Mouse (Mus musculus) midbrain, embryonic 15.5 days (tissue): ENCODE measurements at regions not wholly inside any gene's neighbourhood (a gene's known extent, or its start where the extent isn't known, plus 50 kb on each side); places are given as distances from the start of the nearest gene placed in this dataset.

Source experiments
- ATAC-seq: fragments of 200-750 bp; cut with Nextera tagmentation; replicated peaks from 2 replicates; pipeline ENCODE4 v1.8.0; 2017; ENCODE audit warnings: moderate TSS enrichment
- H3K27ac ChIP-seq: fragments of 300-500 bp; sonication (generic); 2 replicates; pipeline ENCODE4 v1.5.1; 2015; ENCODE audit warnings: mild to moderate bottlenecking, inconsistent platforms
- H3K27me3 ChIP-seq: fragments of 300-500 bp; sonication (generic); replicated peaks from 2 replicates; pipeline ENCODE4 v1.6.1; 2015; ENCODE audit warnings: inconsistent platforms
- H3K36me3 ChIP-seq: fragments of 300-500 bp; sonication (generic); replicated peaks from 2 replicates; pipeline ENCODE4 v1.6.1; 2015; ENCODE audit warnings: inconsistent platforms
- H3K4me1 ChIP-seq: fragments of 300-500 bp; sonication (generic); 2 replicates; pipeline ENCODE4 v1.6.1; 2015; ENCODE audit warnings: inconsistent platforms
- H3K4me2 ChIP-seq: fragments of 300-500 bp; sonication (generic); 2 replicates; pipeline ENCODE4 v1.6.1; 2015; ENCODE audit warnings: inconsistent platforms, mild to moderate bottlenecking, moderate library complexity
- H3K4me3 ChIP-seq: fragments of 300-500 bp; sonication (generic); 2 replicates; pipeline ENCODE4 v1.5.1; 2015; ENCODE audit warnings: mild to moderate bottlenecking, inconsistent platforms
- H3K9ac ChIP-seq: fragments of 300-500 bp; sonication (generic); 2 replicates; pipeline ENCODE4 v1.6.1; 2015; ENCODE audit warnings: mild to moderate bottlenecking, inconsistent platforms
- H3K9me3 ChIP-seq: fragments of 300-500 bp; sonication (generic); 2 replicates; pipeline ENCODE4 v1.6.1; 2016; ENCODE audit warnings: inconsistent platforms
- WGBS: fragments of 180-500 bp; shearing (Covaris S2); methylation state at CpG from one replicate; pipeline ENCODE4 v1.1.7; 2015; ENCODE audit warnings: mixed read lengths; 5-methylcytosine and 5-hydroxymethylcytosine counted together

- peak; percentile 71; the same call in 1 of the 2 replicates for ATAC-seq
- H3K27ac ChIP-seq = peak overlapping the region; percentile 44; the same call in 1 of the 2 replicates
- H3K36me3 ChIP-seq = no peaks in the 10 kb centered on the region
- H3K9ac ChIP-seq = no peak overlapping the region
- no peaks in the 10 kb centered on the region for H3K27me3 ChIP-seq
- 26% methylated on average over 5 of the region's 5 CpGs for WGBS
- H3K4me3 ChIP-seq = no peak overlapping the region
- H3K4me1 ChIP-seq = peaks cover 8% of the 10 kb centered on the region
- no peaks in the 10 kb centered on the region for H3K9me3 ChIP-seq
- 0 out of 2 replicates have a peak overlapping the region, but pooled peaks have one; percentile 5 for H3K4me2 ChIP-seq
Observed at GRCm38 (mm10) chr1:137697289-137697688, 478.2 kb downstream of the Ptprc start.

DNA sequence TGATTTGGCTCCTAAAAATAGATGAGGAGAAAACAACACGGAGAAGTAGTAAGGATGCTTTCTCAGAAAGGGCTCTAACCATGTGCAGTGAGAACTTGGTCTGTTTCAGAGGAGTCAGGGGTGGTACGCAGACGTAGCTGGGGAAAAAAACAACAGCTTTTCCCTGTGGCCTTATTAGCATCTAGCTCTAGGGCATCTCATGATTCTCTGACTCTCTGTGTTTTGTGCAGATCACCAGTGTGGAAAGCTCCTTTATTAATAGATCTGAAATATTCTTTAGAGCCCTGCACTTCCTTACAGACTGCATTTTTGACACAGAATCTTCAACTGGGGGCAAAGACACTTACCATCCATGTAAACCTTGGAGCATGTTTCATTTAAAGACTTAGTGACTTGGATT, 478.7 kb downstream of the Ptprc start:
- Histone ChIP-seq H3K9me3 (no peaks in the 10 kb centered on the region), H3K4me1 (peaks cover 8% of the 10 kb centered on the region), H3K27ac (peak overlapping the region; percentile 44; the same call in 1 of the 2 replicates), H3K9ac (no peak overlapping the region), H3K36me3 (no peaks in the 10 kb centered on the region), H3K4me2 (0 out of 2 replicates have a peak overlapping the region, but pooled peaks have one; percentile 5), H3K27me3 (no peaks in the 10 kb centered on the region), H3K4me3 (no peak overlapping the region)
- WGBS = 6% methylated on average over 3 of the region's 3 CpGs
- ATAC-seq = peak; percentile 52; the same call in 1 of the 2 replicates

DNA sequence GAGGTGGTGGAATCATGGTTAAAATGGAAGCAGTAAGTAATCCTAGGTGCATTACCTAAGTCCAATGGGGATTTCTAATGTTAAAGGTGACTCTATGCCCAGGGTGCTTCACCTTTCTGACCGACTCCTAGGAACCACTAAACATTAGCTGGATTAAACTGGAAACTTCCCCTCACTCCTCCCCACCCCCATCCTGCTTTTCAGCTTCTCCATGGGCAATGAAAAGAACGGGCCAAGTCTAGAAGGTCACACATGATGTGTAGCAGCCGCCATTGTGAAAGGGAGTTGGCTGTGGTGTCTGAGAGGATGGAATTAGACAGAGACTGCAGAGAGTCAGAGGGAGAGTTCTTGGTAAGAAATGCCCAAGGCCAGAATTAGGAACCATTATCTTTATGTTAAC, 479.8 kb downstream of the Ptprc start:
- Histone ChIP-seq H3K4me2 (no peak overlapping the region), H3K27ac (no peak overlapping the region), H3K4me3 (no peak overlapping the region), H3K27me3 (no peaks in the 10 kb centered on the region), H3K4me1 (peaks cover 8% of the 10 kb centered on the region), H3K9ac (no peak overlapping the region), H3K9me3 (no peaks in the 10 kb centered on the region), H3K36me3 (no peaks in the 10 kb centered on the region)
- WGBS = 50% methylated on average over 3 of the region's 3 CpGs
- ATAC-seq = no peak

DNA sequence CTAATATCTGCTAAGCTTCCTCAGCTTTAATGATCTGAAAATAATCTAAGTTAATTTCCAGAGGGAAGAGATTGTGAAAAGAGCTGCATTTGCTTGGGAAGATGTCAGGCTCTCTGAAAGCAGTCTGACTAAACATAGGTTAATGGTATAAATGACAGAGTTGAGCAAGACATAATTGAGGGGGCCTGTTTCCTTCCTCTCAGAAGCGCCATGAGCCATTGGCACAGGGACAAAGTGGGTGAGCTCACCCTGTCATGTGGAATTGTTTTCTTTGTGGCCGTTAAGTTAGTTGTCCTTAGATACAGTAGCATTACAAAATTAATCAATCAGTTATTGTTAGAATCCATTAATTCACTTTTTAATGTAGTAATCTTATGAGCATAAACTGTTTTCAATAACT, 483.0 kb downstream of the Ptprc start:
- Histone ChIP-seq H3K9me3 (no peaks in the 10 kb centered on the region), H3K4me2 (no peak overlapping the region), H3K4me3 (no peak overlapping the region), H3K36me3 (no peaks in the 10 kb centered on the region), H3K27ac (no peak overlapping the region), H3K4me1 (peaks cover 8% of the 10 kb centered on the region), H3K9ac (no peak overlapping the region), H3K27me3 (no peaks in the 10 kb centered on the region)
- 71% methylated on average over 2 of the region's 2 CpGs for WGBS
- no peak for ATAC-seq

DNA sequence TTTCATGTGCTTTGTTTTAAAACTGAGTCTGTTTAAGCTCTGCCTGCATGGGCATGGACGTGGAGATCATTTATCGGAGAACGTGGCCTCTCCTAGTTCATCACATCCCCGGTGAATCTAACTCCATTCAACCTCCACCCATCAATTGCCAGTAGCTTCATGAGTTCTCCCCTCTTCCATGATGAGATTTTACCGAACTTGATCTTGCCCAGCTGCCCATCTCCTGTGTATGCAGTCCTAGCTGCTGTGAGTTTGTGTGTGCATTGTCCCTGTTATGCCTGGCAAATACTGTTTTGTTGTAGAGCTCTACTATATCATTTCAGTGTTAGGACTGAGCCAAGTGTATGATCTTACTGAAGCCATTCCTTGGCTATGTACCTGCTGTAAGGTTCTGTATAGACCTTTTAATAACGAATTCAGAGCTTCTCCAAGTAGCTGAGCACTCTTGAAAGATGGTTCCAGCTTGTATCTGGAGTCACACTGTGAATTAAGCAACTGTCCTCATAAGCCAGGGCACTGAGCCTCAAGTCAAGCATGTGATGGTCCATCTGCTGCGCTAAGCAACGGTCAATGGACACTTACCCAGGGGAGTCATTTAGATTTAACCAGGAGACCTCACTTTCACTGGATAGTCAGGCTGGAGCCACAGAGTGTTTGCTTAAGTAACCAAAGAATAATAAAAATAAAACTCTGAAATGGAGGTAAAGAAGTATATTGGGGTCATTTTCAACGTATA, 484.5 kb downstream of the Ptprc start:
- H3K9ac ChIP-seq = no peak overlapping the region
- H3K36me3 ChIP-seq = no peaks in the 10 kb centered on the region
- WGBS = 90% methylated on average over 9 of the region's 9 CpGs
- H3K9me3 ChIP-seq = no peaks in the 10 kb centered on the region
- no peaks in the 10 kb centered on the region for H3K4me1 ChIP-seq
- ATAC-seq = no peak
- no peak overlapping the region for H3K4me2 ChIP-seq
- no peak overlapping the region for H3K4me3 ChIP-seq
- no peaks in the 10 kb centered on the region for H3K27me3 ChIP-seq
- H3K27ac ChIP-seq = no peak overlapping the region

- H3K9ac ChIP-seq = no peak overlapping the region
- H3K27me3 ChIP-seq = no peaks in the 10 kb centered on the region
- H3K4me1 ChIP-seq = no peaks in the 10 kb centered on the region
- no peaks in the 10 kb centered on the region for H3K36me3 ChIP-seq
- H3K27ac ChIP-seq = no peak overlapping the region
- H3K4me2 ChIP-seq = no peak overlapping the region
- H3K4me3 ChIP-seq = no peak overlapping the region
- ATAC-seq = no peak
- 86% methylated on average over 5 of the region's 5 CpGs for WGBS
- H3K9me3 ChIP-seq = no peaks in the 10 kb centered on the region
Observed at GRCm38 (mm10) chr1:137670650-137671049, 504.9 kb downstream of the Ptprc start.

DNA sequence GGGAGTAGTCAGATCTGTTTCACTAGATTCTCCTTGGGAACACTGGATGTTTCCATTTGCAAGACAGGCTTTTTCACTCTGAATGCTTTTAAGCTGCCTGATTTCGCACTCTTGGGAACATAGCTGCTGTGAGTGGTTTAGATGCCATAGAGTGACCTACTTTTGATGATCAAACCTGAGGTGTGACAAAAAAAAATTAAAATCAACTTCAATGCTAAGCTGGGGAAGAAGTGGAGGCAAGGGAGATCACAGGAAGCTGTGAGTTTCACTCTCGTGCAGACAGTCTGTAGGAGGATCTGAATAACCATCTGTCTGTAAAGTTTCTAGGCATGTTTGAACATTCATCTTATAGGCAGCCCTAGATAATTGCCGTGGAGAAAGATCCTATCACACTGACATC, 505.7 kb downstream of the Ptprc start:
- H3K4me2 ChIP-seq = no peak overlapping the region

GRCm38 (mm10) chr1:137658141-137658540, 517.4 kb downstream of the Ptprc start:
- Histone ChIP-seq H3K4me1 (peaks cover 13% of the 10 kb centered on the region), H3K27me3 (no peaks in the 10 kb centered on the region), H3K27ac (no peak overlapping the region), H3K4me3 (no peak overlapping the region), H3K4me2 (no peak overlapping the region), H3K9ac (no peak overlapping the region), H3K36me3 (no peaks in the 10 kb centered on the region), H3K9me3 (no peaks in the 10 kb centered on the region)
- ATAC-seq = no peak
- WGBS = 95% methylated on average over 1 of the region's 1 CpGs

More for the DNA sequence above, 505.7 kb downstream of the Ptprc start:
- no peaks in the 10 kb centered on the region for H3K4me1 ChIP-seq
- WGBS = 81% methylated on average over 3 of the region's 3 CpGs
- no peaks in the 10 kb centered on the region for H3K9me3 ChIP-seq
- H3K27me3 ChIP-seq = no peaks in the 10 kb centered on the region
- H3K36me3 ChIP-seq = no peaks in the 10 kb centered on the region
- H3K27ac ChIP-seq = no peak overlapping the region
- no peak overlapping the region for H3K9ac ChIP-seq
- no peak for ATAC-seq
- no peak overlapping the region for H3K4me3 ChIP-seq

GRCm38 (mm10) chr1:137656900-137657458, 518.5 kb downstream of the Ptprc start:
- Histone ChIP-seq H3K4me2 (peak overlapping the region; percentile 28; the same call in 1 of the 2 replicates), H3K27ac (peak overlapping the region; percentile 72), H3K9ac (peak overlapping the region; percentile 25), H3K36me3 (no peaks in the 10 kb centered on the region), H3K4me3 (0 out of 2 replicates have a peak overlapping the region, but pooled peaks have one; percentile 2), H3K27me3 (no peaks in the 10 kb centered on the region), H3K9me3 (no peaks in the 10 kb centered on the region), H3K4me1 (peaks cover 13% of the 10 kb centered on the region)
- peak; percentile 91 for ATAC-seq
- WGBS = 4% methylated on average over 6 of the region's 6 CpGs

DNA sequence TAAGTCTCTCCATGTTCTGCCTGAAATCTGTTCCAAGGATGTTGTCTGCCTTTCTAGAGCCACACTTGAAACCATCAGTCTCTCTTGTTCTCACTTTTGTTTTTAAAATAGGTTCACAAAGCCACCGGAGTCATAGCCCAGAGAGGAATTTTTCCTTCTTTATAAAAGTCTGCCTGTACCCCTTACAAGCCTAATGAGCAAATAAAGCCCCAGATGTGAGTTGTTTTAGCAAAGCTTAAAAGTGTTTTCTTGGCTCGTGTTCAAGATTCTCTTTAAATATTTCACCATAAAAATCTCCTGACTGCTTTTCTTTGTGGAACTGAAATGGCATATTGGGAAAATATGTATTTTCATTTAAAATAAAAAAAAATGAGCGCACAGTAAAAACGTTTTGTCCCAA, 521.3 kb downstream of the Ptprc start:
- Histone ChIP-seq H3K4me1 (peaks cover 13% of the 10 kb centered on the region), H3K27ac (no peak overlapping the region), H3K4me2 (no peak overlapping the region), H3K9me3 (no peaks in the 10 kb centered on the region), H3K27me3 (no peaks in the 10 kb centered on the region), H3K9ac (no peak overlapping the region), H3K4me3 (no peak overlapping the region), H3K36me3 (no peaks in the 10 kb centered on the region)
- no peak for ATAC-seq
- WGBS = 45% methylated on average over 4 of the region's 4 CpGs

DNA sequence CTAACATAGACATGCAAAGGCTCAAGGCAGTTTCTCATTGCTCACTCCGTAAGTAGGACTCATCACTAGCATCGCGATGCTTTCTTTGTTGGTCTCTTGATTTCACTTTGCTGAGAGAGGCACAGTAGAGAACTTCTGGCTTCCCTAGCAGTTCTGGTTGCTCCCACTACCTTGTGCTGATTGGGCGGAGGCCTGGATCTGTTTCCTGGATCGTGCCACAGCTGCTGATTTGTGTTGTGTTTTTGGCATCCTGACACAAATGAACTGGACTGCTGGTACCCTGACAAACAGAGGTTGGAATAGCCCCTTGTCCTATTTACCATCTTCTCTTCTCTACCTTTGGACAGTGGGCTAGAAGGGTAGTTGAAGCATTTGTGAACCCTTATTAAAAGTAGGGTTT, 522.0 kb downstream of the Ptprc start:
- WGBS = 79% methylated on average over 5 of the region's 5 CpGs
- no peaks in the 10 kb centered on the region for H3K27me3 ChIP-seq
- no peak overlapping the region for H3K4me2 ChIP-seq
- no peak overlapping the region for H3K27ac ChIP-seq
- ATAC-seq = no peak
- H3K4me1 ChIP-seq = peaks cover 13% of the 10 kb centered on the region
- H3K9ac ChIP-seq = no peak overlapping the region
- no peaks in the 10 kb centered on the region for H3K9me3 ChIP-seq
- H3K36me3 ChIP-seq = no peaks in the 10 kb centered on the region
- no peak overlapping the region for H3K4me3 ChIP-seq

GRCm38 (mm10) chr1:137650629-137651028, 524.9 kb downstream of the Ptprc start:
- Histone ChIP-seq H3K36me3 (no peaks in the 10 kb centered on the region), H3K9ac (no peak overlapping the region), H3K27me3 (no peaks in the 10 kb centered on the region), H3K4me1 (0 out of 2 replicates have a peak, but pooled peaks cover 3% of the 10 kb centered on the region), H3K4me2 (no peak overlapping the region), H3K9me3 (no peaks in the 10 kb centered on the region), H3K4me3 (no peak overlapping the region), H3K27ac (no peak overlapping the region)
- no peak for ATAC-seq
- 62% methylated on average over 3 of the region's 3 CpGs for WGBS

DNA sequence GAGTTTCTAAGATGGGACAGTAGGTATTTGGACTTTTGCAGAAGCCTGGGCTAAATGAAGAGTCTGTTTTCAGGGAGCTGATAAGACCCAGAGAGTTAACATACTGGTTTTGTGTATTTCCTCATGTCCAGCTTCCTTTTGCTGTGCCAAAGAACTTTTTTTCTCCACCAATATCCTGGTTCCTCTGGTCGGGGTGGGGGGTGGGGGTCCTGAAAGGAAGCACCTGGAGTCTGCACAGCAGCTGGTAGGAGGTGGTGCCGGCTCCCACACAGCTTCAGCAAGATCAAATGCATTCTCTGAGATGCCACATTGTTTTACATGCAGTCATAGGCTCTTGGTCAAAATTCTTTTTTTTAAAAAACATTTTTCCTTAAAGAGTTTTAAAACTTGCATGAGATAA, 525.4 kb downstream of the Ptprc start:
- Histone ChIP-seq H3K4me3 (no peak overlapping the region), H3K4me2 (no peak overlapping the region), H3K9me3 (no peaks in the 10 kb centered on the region), H3K9ac (no peak overlapping the region), H3K4me1 (0 out of 2 replicates have a peak, but pooled peaks cover 3% of the 10 kb centered on the region), H3K27me3 (no peaks in the 10 kb centered on the region), H3K36me3 (no peaks in the 10 kb centered on the region), H3K27ac (no peak overlapping the region)
- ATAC-seq = no peak
- 32% methylated on average over 2 of the region's 2 CpGs for WGBS
